Mouse (Mus musculus) bone marrow, adult 2 months (tissue): ENCODE results near the gene Astn1. TPM values are rescaled to one million over a fixed set of nuclear protein-coding genes. Genes with fewer than 3 reads are reported as not detected.

Experiments
- H3K27ac ChIP-seq: fragments of 200-500 bp; 2 replicates; pipeline ENCODE4 v1.5.1; 2012; ENCODE audit warnings: low read depth, mild to moderate bottlenecking, control low read depth, inconsistent platforms, low read length; ENCODE audit not compliant: control insufficient read depth, poor library complexity, insufficient read depth
- H3K4me1 ChIP-seq: fragments of 200-500 bp; 2 replicates; pipeline ENCODE4 v1.6.1; 2011; ENCODE audit warnings: low read length; ENCODE audit not compliant: control insufficient read depth, insufficient read depth
- H3K4me3 ChIP-seq: fragments of 200-500 bp; replicated peaks from 2 replicates; pipeline ENCODE3; 2011; ENCODE audit warnings: mild to moderate bottlenecking, low read depth, low read length, control low read depth; ENCODE audit not compliant: control insufficient read depth
- CTCF ChIP-seq: fragments of 200-500 bp; IDR thresholded peaks from 2 replicates; pipeline ENCODE4 v1.5.1; 2011; ENCODE audit warnings: low read length, control low read depth; ENCODE audit not compliant: control insufficient read depth, insufficient read depth
- POLR2A ChIP-seq: fragments of 200-500 bp; IDR thresholded peaks from 2 replicates; pipeline ENCODE4 v1.6.1; 2011; ENCODE audit warnings: low read depth, mild to moderate bottlenecking, control low read depth, low read length, borderline replicate concordance; ENCODE audit not compliant: control insufficient read depth
- WGBS: fragments of 180-500 bp; shearing (Covaris S2); methylation state at CpG from one replicate; pipeline ENCODE4 v1.1.7; 2018; 5-methylcytosine and 5-hydroxymethylcytosine counted together
- polyA plus RNA-seq: library from polyadenylated mRNA; stranded (reverse); fragments of >200 nt; gene quantifications from 2 replicates; pipeline ENCODE4 v1.2.4, GENCODE M21; 2011; ENCODE audit warnings: low replicate concordance; ENCODE audit not compliant: missing spikeins, insufficient read depth, insufficient read length

Gene Astn1
- polyA plus RNA-seq, 1 experiment = not detected

DNA sequence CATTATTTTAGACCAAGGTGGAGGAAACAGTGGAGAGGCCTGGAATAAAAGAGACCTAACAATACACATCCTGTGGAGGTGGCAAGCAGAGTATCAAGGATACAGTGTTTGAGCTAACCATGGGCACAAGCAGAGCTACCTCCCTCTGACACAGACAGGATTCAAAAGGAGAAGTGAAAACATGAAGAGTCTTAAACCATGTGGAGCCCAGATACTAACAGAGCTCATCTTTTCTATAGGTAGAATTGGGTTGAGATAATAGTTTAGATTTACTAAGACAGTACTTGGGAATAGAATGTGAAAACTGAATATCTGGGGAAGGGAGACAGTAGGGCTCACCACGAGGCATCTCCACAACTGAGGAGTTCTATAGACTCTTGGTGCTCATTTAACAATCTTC, 84.0 kb downstream of the Astn1 start:
- WGBS = 58% methylated on average over 1 of the region's 1 CpGs

DNA sequence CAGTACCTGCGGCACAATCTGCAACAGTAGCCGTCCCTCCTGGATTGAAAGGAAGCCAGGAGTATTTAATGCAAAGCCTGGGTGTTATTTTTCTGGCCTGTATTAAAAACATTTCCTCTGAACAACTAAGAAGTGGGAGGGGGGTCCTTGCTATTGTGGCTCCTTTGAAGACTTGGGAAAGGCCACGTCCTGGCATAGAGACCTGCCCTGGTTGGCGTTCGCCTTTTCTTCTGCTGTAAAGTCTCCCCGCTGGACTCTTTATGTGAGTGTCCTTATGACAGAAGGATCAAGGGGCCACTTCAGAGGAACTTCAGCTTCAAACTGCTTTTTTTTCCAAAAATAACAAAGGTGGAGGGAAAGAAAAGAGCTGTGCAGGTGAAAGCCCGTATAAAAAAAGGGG, 85.9 kb downstream of the Astn1 start:
- TF ChIP-seq POLR2A (no peak), CTCF (no peak)
- Histone ChIP-seq H3K4me1 (no peaks in the 10 kb centered on the region), H3K27ac (no peak overlapping the region), H3K4me3 (no peak overlapping the region)
- 81% methylated on average over 7 of the region's 7 CpGs for WGBS

More for the DNA sequence above, 84.0 kb downstream of the Astn1 start:
- Histone ChIP-seq H3K27ac (no peak overlapping the region), H3K4me1 (no peaks in the 10 kb centered on the region), H3K4me3 (no peak overlapping the region)
- TF ChIP-seq POLR2A (no peak), CTCF (no peak)

GRCm38 (mm10) chr1:158452675-158453074, 90.6 kb downstream of the Astn1 start:
- Histone ChIP-seq H3K4me3 (no peak overlapping the region), H3K27ac (no peak overlapping the region), H3K4me1 (no peaks in the 10 kb centered on the region)
- TF ChIP-seq POLR2A (no peak), CTCF (no peak)

DNA sequence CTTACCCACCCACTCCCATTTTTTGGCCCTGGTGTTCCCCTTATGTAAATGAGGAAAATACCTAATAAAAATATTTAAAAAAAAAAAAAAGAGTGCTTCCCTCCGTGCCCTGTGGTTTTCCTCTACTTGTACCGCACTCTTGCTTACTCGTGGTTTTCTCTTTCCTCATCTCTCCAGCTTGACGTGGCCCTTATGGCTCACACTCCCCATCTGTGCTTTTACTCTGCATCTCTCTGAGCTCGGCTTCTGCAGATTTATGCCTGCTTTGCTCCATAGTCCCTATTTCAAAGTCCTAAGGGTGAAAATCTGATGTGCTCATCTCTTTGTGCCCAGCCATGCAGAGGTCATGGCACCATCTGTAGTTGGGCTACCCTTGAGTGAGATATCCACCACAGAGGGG, 91.5 kb downstream of the Astn1 start:
- Histone ChIP-seq H3K4me3 (no peak overlapping the region), H3K4me1 (no peaks in the 10 kb centered on the region), H3K27ac (no peak overlapping the region)
- TF ChIP-seq POLR2A (no peak), CTCF (no peak)
- 19% methylated on average over 5 of the region's 5 CpGs for WGBS

GRCm38 (mm10) chr1:158463975-158464374, 101.9 kb downstream of the Astn1 start:
- no peak overlapping the region for H3K4me3 ChIP-seq
- TF ChIP-seq CTCF (no peak), POLR2A (no peak)
- WGBS = 71% methylated on average over 6 of the region's 6 CpGs
- H3K4me1 ChIP-seq = no peaks in the 10 kb centered on the region
- no peak overlapping the region for H3K27ac ChIP-seq

DNA sequence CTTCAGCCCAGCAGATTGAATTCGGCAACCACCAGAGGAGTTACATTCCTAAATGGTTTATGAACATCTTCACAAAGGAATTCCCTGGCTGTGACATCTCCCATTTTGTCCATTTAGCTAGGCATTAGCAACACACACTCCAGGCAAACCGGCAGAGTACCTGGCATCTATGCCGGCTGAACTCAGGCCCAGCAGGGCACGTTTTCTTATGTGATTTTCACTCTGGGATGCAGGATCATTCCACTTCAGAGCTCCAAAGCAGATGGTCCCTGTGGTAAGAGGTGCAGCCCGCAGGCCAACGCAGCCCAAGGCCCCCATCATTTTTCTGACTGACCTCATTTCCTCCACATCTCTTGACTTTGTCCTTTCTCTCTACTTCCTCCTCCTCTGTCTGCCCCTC, 103.2 kb downstream of the Astn1 start:
- H3K4me3 ChIP-seq = no peak overlapping the region
- H3K27ac ChIP-seq = no peak overlapping the region
- H3K4me1 ChIP-seq = no peaks in the 10 kb centered on the region
- WGBS = 58% methylated on average over 6 of the region's 6 CpGs
- TF ChIP-seq POLR2A = no peak
- TF ChIP-seq CTCF = no peak

GRCm38 (mm10) chr1:158477841-158478240, 115.8 kb downstream of the Astn1 start:
- no peak overlapping the region for H3K4me3 ChIP-seq
- TF ChIP-seq POLR2A = no peak
- TF ChIP-seq CTCF = no peak
- H3K4me1 ChIP-seq = no peaks in the 10 kb centered on the region
- WGBS = 93% methylated on average over 1 of the region's 1 CpGs
- H3K27ac ChIP-seq = no peak overlapping the region

DNA sequence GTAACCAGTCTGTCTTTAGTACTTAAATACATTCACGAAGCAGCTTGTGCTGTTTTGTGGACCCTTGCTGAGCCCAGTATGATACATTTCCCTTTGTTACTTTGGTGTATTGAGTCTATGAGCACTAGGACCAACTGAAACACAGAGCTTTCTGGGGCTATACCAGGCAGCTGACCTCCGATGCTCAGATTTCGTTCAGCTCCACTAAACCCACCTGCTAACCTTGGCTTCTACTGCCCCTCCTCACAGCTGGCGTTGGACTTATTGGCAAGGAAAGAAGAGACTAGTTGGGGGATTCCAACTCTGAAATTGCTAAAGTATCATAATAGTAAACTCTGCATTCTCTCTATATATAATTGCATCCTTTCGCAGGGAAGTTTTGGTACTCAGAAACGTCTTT, 118.2 kb downstream of the Astn1 start:
- Histone ChIP-seq H3K4me1 (no peaks in the 10 kb centered on the region), H3K27ac (no peak overlapping the region), H3K4me3 (no peak overlapping the region)
- TF ChIP-seq POLR2A = no peak
- no peak for TF ChIP-seq CTCF
- WGBS = 78% methylated on average over 6 of the region's 6 CpGs

DNA sequence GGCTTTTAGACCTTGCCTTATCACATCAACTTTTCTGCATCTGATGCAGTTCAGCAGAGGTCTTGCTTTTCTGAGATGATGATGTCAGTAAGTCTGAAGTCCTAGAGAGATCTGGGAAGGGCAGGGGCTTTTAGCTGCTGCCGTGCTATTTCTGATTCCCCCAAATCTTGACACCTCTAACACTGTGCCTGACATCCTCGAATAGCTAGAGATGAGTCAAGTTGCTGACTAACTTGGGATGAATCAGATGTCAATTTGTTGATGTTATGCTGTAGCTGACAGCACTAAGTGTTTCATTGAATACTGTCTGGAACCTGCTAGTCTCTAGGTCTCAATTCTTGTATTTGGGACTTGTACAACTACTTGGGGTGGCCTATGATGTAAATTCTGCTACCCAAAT, 121.7 kb downstream of the Astn1 start:
- WGBS = 65% methylated on average over 2 of the region's 2 CpGs
- TF ChIP-seq CTCF (no peak), POLR2A (no peak)

More for the DNA sequence above, 121.7 kb downstream of the Astn1 start:
- no peaks in the 10 kb centered on the region for H3K4me1 ChIP-seq
- no peak overlapping the region for H3K27ac ChIP-seq
- H3K4me3 ChIP-seq = no peak overlapping the region
